Mouse (Mus musculus) retina, postnatal 7 days (tissue): Measurements from ENCODE around the gene Ube4a.

ENCODE experiments used
- DNase-seq: peaks from one replicate; pipeline ENCODE4 v3.0.0-alpha.2; 2012; ENCODE audit warnings: low read depth, low spot score

Ube4a gene

GRCm38 (mm10) chr9:44965126-44965832 lies at the start of gene Ube4a:
Gene Ube4a, minus strand, starts transcription at chr9:44965600.
- peak; percentile 99 for DNase-seq

GRCm38 (mm10) chr9:45014879-45015278 lies 49.5 kb upstream of the Ube4a start:
- no peak for DNase-seq

GRCm38 (mm10) chr9:45011291-45011690 lies 45.9 kb upstream of the Ube4a start:
- DNase-seq = no peak

GRCm38 (mm10) chr9:45010461-45010860 lies 45.1 kb upstream of the Ube4a start:
- no peak for DNase-seq

GRCm38 (mm10) chr9:45009180-45010078 lies 44.0 kb upstream of the Ube4a start, which contains the start of gene Cd3e:
Gene Cd3e, minus strand, starts transcription at chr9:45009627.
- DNase-seq = no peak

- DNase-seq = no peak
Observed at GRCm38 (mm10) chr9:45008342-45008741, 42.9 kb upstream of the Ube4a start.

- no peak for DNase-seq
Observed at GRCm38 (mm10) chr9:45007404-45007803, 42.0 kb upstream of the Ube4a start.

- no peak for DNase-seq
Observed at GRCm38 (mm10) chr9:45000249-45000648, 34.8 kb upstream of the Ube4a start.

GRCm38 (mm10) chr9:44999776-45000175 lies 34.4 kb upstream of the Ube4a start:
- no peak for DNase-seq

GRCm38 (mm10) chr9:44999171-44999570 lies 33.8 kb upstream of the Ube4a start:
- DNase-seq = no peak

GRCm38 (mm10) chr9:44998138-44998537 lies 32.7 kb upstream of the Ube4a start:
- DNase-seq = no peak

GRCm38 (mm10) chr9:44996590-44996989 lies 31.2 kb upstream of the Ube4a start:
- no peak for DNase-seq

- DNase-seq = no peak
Observed at GRCm38 (mm10) chr9:44994962-44995361, 29.6 kb upstream of the Ube4a start.

- no peak for DNase-seq
Observed at GRCm38 (mm10) chr9:44993268-44993667, 27.9 kb upstream of the Ube4a start.

GRCm38 (mm10) chr9:44992271-44992670 lies 26.9 kb upstream of the Ube4a start:
- DNase-seq = no peak

GRCm38 (mm10) chr9:44991821-44992220 lies 26.4 kb upstream of the Ube4a start:
- DNase-seq = no peak

- DNase-seq = no peak
Observed at GRCm38 (mm10) chr9:44986976-44987375, 21.6 kb upstream of the Ube4a start.

GRCm38 (mm10) chr9:44986242-44986781 lies 20.9 kb upstream of the Ube4a start:
- DNase-seq = no peak

GRCm38 (mm10) chr9:44985721-44986161 lies 20.3 kb upstream of the Ube4a start:
- DNase-seq = no peak

- DNase-seq = no peak
Observed at GRCm38 (mm10) chr9:44983001-44983400, 17.6 kb upstream of the Ube4a start.

GRCm38 (mm10) chr9:44982531-44982930 lies 17.1 kb upstream of the Ube4a start:
- no peak for DNase-seq

GRCm38 (mm10) chr9:44982081-44982480 lies 16.7 kb upstream of the Ube4a start:
- DNase-seq = no peak
